Mouse (Mus musculus) heart, embryonic 15.5 days (tissue): Measurements from ENCODE around the gene Parp6. TPM values are rescaled to one million over a fixed set of nuclear protein-coding genes. Genes with fewer than 3 reads are reported as not detected.

Experiments
- ATAC-seq: fragments of 200-750 bp; cut with Nextera tagmentation; replicated peaks from 2 replicates; pipeline ENCODE4 v1.8.0; 2017; ENCODE audit warnings: low read depth, moderate TSS enrichment; ENCODE audit not compliant: insufficient number of reproducible peaks, insufficient read depth, low FRiP score
- H3K27ac ChIP-seq: fragments of 300-500 bp; sonication (generic); 2 replicates; pipeline ENCODE4 v1.5.1; 2015; ENCODE audit warnings: mild to moderate bottlenecking, inconsistent platforms
- H3K27me3 ChIP-seq: fragments of 300-500 bp; sonication (generic); 2 replicates; pipeline ENCODE4 v1.6.1; 2015; ENCODE audit warnings: inconsistent platforms
- H3K36me3 ChIP-seq: fragments of 300-500 bp; sonication (generic); 2 replicates; pipeline ENCODE4 v1.6.1; 2015; ENCODE audit warnings: mild to moderate bottlenecking, inconsistent platforms
- H3K4me1 ChIP-seq: fragments of 300-500 bp; sonication (generic); replicated peaks from 2 replicates; pipeline ENCODE4 v1.6.1; 2015; ENCODE audit warnings: inconsistent platforms
- H3K4me2 ChIP-seq: fragments of 300-500 bp; sonication (generic); 2 replicates; pipeline ENCODE4 v1.6.1; 2015; ENCODE audit warnings: inconsistent platforms, mild to moderate bottlenecking, moderate library complexity
- H3K4me3 ChIP-seq: fragments of 300-500 bp; sonication (generic); 2 replicates; pipeline ENCODE4 v1.5.1; 2015; ENCODE audit warnings: mild to moderate bottlenecking, inconsistent platforms
- H3K9ac ChIP-seq: fragments of 300-500 bp; sonication (generic); 2 replicates; pipeline ENCODE4 v1.6.1; 2015; ENCODE audit warnings: mild to moderate bottlenecking, inconsistent platforms
- H3K9me3 ChIP-seq: fragments of 300-500 bp; sonication (generic); replicated peaks from 2 replicates; pipeline ENCODE4 v1.6.1; 2016; ENCODE audit warnings: inconsistent platforms
- WGBS: fragments of 180-500 bp; shearing (Covaris S2); methylation state at CpG from one replicate; pipeline ENCODE4 v1.1.7; 2015; ENCODE audit warnings: mixed read lengths; 5-methylcytosine and 5-hydroxymethylcytosine counted together
- polyA plus RNA-seq: library from polyadenylated mRNA; unstranded; fragments of >200 nt; fragmentation: Nextera tagmentation; extraction: Ambion mirVana; gene quantifications from 2 replicates; pipeline ENCODE4 v1.2.1, GENCODE M21; 2015

The Parp6 gene
- polyA plus RNA-seq, 1 experiment from 2014 or later: 14.0 TPM

- Histone ChIP-seq H3K4me1 (peaks cover 12% of the 10 kb centered on the region), H3K36me3 (no peaks in the 10 kb centered on the region), H3K4me2 (no peak overlapping the region), H3K9ac (no peak overlapping the region), H3K27me3 (0 out of 2 replicates have a peak, but pooled peaks cover under 1% of the 10 kb centered on the region), H3K9me3 (no peaks in the 10 kb centered on the region), H3K27ac (no peak overlapping the region), H3K4me3 (no peak overlapping the region)
- WGBS: 22% methylated on average over 6 of the region's 6 CpGs
- ATAC-seq: no peak
Measured at GRCm38 (mm10) chr9:59687416-59688046, 70.4 kb downstream of the Parp6 start.

- Histone ChIP-seq H3K4me1 (peaks cover 29% of the 10 kb centered on the region), H3K4me2 (peak overlapping the region; percentile 83), H3K27ac (peak overlapping the region; percentile 89), H3K27me3 (no peaks in the 10 kb centered on the region), H3K9me3 (no peaks in the 10 kb centered on the region), H3K36me3 (no peaks in the 10 kb centered on the region), H3K4me3 (peak overlapping the region; percentile 45), H3K9ac (peak overlapping the region; percentile 46)
- ATAC-seq: peak; percentile 89
- WGBS: 2% methylated on average over 23 of the region's 23 CpGs
Measured at GRCm38 (mm10) chr9:59691635-59692094, 74.6 kb downstream of the Parp6 start.

- ATAC-seq: peak; percentile 41; the same call in 1 of the 2 replicates
- Histone ChIP-seq H3K36me3 (no peaks in the 10 kb centered on the region), H3K27me3 (no peaks in the 10 kb centered on the region), H3K4me1 (peaks cover 29% of the 10 kb centered on the region), H3K4me3 (peak overlapping the region; percentile 45), H3K9me3 (no peaks in the 10 kb centered on the region), H3K4me2 (peak overlapping the region; percentile 83), H3K9ac (peak overlapping the region; percentile 46), H3K27ac (peak overlapping the region; percentile 89)
- 43% methylated on average over 9 of the region's 9 CpGs for WGBS
Measured at GRCm38 (mm10) chr9:59692145-59692544, 75.1 kb downstream of the Parp6 start.

- Histone ChIP-seq H3K27ac (0 out of 2 replicates have a peak overlapping the region, but pooled peaks have one; percentile 0), H3K4me3 (no peak overlapping the region), H3K4me2 (no peak overlapping the region), H3K9me3 (no peaks in the 10 kb centered on the region), H3K4me1 (peaks cover 29% of the 10 kb centered on the region), H3K36me3 (no peaks in the 10 kb centered on the region), H3K27me3 (no peaks in the 10 kb centered on the region), H3K9ac (no peak overlapping the region)
- no peak for ATAC-seq
- 49% methylated on average over 16 of the region's 16 CpGs for WGBS
Measured at GRCm38 (mm10) chr9:59694571-59695450, 77.7 kb downstream of the Parp6 start.

- H3K27ac ChIP-seq: 0 out of 2 replicates have a peak overlapping the region, but pooled peaks have one; percentile 0
- no peak overlapping the region for H3K4me3 ChIP-seq
- 27% methylated on average over 3 of the region's 3 CpGs for WGBS
Measured at GRCm38 (mm10) chr9:59695451-59695813, 78.3 kb downstream of the Parp6 start.

GRCm38 (mm10) chr9:59696381-59696780, 79.3 kb downstream of the Parp6 start:
- no peak overlapping the region for H3K4me3 ChIP-seq
- no peak for ATAC-seq
- H3K4me2 ChIP-seq: no peak overlapping the region
- H3K9me3 ChIP-seq: no peaks in the 10 kb centered on the region
- no peaks in the 10 kb centered on the region for H3K36me3 ChIP-seq
- no peaks in the 10 kb centered on the region for H3K27me3 ChIP-seq
- no peak overlapping the region for H3K27ac ChIP-seq
- H3K4me1 ChIP-seq: peaks cover 28% of the 10 kb centered on the region
- no peak overlapping the region for H3K9ac ChIP-seq
- WGBS: 79% methylated on average over 3 of the region's 3 CpGs

More at GRCm38 (mm10) chr9:59695451-59695813, 78.3 kb downstream of the Parp6 start:
- Histone ChIP-seq H3K27me3 (no peaks in the 10 kb centered on the region), H3K9ac (no peak overlapping the region), H3K4me2 (no peak overlapping the region), H3K36me3 (no peaks in the 10 kb centered on the region), H3K4me1 (peaks cover 29% of the 10 kb centered on the region), H3K9me3 (no peaks in the 10 kb centered on the region)
- no peak for ATAC-seq

Other genes with a start within 250 kb of the Parp6 start
- 12.1 and 16.3 TPM in 2 replicates for gene Arih1, start 130.7 kb upstream of the Parp6 start, polyA plus RNA-seq
- 59.6 and 75.5 TPM in 2 replicates for gene Hexa, start 77.7 kb upstream of the Parp6 start, polyA plus RNA-seq
- 0.13 and 0.19 TPM in 2 replicates for gene Tmem202, start 77.4 kb upstream of the Parp6 start, polyA plus RNA-seq
- gene Celf6, start 39.4 kb upstream of the Parp6 start, polyA plus RNA-seq: 0.06 and 0.51 TPM in 2 replicates
- gene Pkm, start 39.1 kb downstream of the Parp6 start, polyA plus RNA-seq: 1,637 and 1,814 TPM in 2 replicates
- 0.31 and 0.65 TPM in 2 replicates for gene Gramd2, start 62.9 kb downstream of the Parp6 start, polyA plus RNA-seq
- 10.5 and 10.6 TPM in 2 replicates for gene Senp8, start 133.4 kb downstream of the Parp6 start, polyA plus RNA-seq
- gene Myo9a, start 133.6 kb downstream of the Parp6 start, polyA plus RNA-seq: 7.7 and 9.1 TPM in 2 replicates